ENCODE assay signal across 9 mouse cellular contexts in the genomic region with DNA sequence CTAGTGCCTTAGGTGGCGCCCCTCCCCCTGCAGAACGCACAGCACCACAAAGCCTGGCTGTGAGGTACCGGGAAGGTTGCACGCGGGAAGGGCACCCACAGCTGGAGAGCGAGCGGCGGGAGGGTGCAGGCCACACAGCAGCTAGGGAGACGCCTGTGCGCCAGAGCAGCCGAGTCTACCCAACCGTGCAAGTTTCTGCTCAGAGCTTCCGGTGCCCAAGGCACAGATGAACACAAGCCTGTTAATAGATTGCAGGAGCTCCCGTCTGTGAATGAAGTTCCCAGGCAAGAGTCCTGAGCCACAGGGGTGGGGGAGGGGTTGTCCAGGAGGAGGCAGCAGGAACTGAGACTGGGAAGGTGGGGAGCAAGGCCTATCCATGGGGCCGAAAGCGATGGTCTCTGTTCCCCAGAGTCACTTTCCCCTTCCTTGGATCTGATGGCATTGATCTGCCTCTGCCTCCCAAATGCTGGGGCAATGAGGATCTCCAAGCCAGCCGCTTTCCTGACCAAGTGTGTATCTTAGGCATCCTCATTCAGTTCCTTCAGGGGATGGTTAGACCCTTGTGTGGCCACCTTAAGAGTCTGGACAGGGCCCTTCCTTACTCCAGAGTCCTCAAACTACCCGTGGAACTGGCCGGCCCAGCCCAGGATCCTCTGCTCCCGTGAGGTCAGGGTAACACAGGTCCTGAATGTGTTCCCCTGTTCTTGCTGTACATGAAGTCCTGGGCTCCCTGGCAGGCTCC. TPM values are rescaled to one million over a fixed set of nuclear protein-coding genes. Genes with fewer than 3 reads are reported as not detected.
DNase-seq lines count a peak whose midpoint lies in the region; ATAC-seq and TF ChIP-seq lines count a peak whose summit lies in the region.
"Had no signal": no experiment of that assay in that cellular context is flagged by ENCODE, and none has a peak within 500 bp of the region (broad histone marks: within the 10 kb centered on the region; RNA-seq: fewer than 3 reads in every experiment).

No protein-coding gene starts in this region.

- H3K4me1 ChIP-seq in heart, embryonic 14.5 days (ENCODE audit: control insufficient read depth in 2 of 2, insufficient read depth in 2 of 2, low read length in 2 of 2), result peaks cover 23 to 32% of the 10 kb centered on the region in 2 experiments; a peak in 3 of 4 replicates
- H3K4me1 ChIP-seq in forebrain, embryonic 12.5 days, result peaks cover 30% of the 10 kb centered on the region
- H3K4me1 ChIP-seq in lung, postnatal 0 days (ENCODE audit: insufficient read depth, low read depth, low read length), result peaks cover 26% of the 10 kb centered on the region

- DNase-seq in heart, postnatal 36 days, result no peak
- peak; percentile 63 to 88 for DNase-seq in kidney, postnatal 25 days
- DNase-seq in retina, embryonic 14.5 days (ENCODE audit: low spot score), result peak; percentile 69
- DNase-seq in right cerebral cortex, postnatal 4 days, result no peak
- DNase-seq in lung, postnatal 0 days (ENCODE audit: low spot score), result no peak
- no peak for DNase-seq in lung, postnatal 36 days

- H3K27ac ChIP-seq in heart, embryonic 14.5 days (replicated peaks in 1 of 2; ENCODE audit: control insufficient read depth in 1 of 2, insufficient read depth in 1 of 2, low read depth in 2 of 2, low read length in 2 of 2), result no peak overlapping the region
- peak overlapping the region; percentile 69 for H3K27ac ChIP-seq in forebrain, embryonic 12.5 days
- no peak overlapping the region for H3K27ac ChIP-seq in lung, postnatal 0 days (ENCODE audit: low read length)

- no peak for TF ChIP-seq EP300 in lung, postnatal 0 days (IDR thresholded peaks at IDR 0.05)

- 24% methylated on average over 20 of the region's 20 CpGs for WGBS in heart, embryonic 14.5 days
- 11% methylated on average over 20 of the region's 20 CpGs for WGBS in forebrain, embryonic 12.5 days
- 27% methylated on average over 20 of the region's 20 CpGs for WGBS in lung, postnatal 0 days

- intact Hi-C loops in heart, postnatal 36 days (cut with DNase I), result no loop called here

- H3K27me3 ChIP-seq in heart, embryonic 14.5 days (ENCODE audit: control insufficient read depth, insufficient read depth, low read length), result no peaks in the 10 kb centered on the region
- peaks cover 9% of the 10 kb centered on the region; the same call in 1 of the 2 replicates for H3K27me3 ChIP-seq in forebrain, embryonic 12.5 days
- no peaks in the 10 kb centered on the region for H3K27me3 ChIP-seq in lung, postnatal 0 days (replicated peaks; ENCODE audit: insufficient read depth, low read length)

- TF ChIP-seq CTCF in lung, postnatal 0 days (IDR thresholded peaks at IDR 0.05), result no peak

- ATAC-seq in heart, embryonic 14.5 days (ENCODE audit: insufficient number of reproducible peaks, insufficient read depth, low FRiP score, low read depth), result no peak
- ATAC-seq in forebrain, embryonic 12.5 days (ENCODE audit: low FRiP score), result peak; percentile 33; the same call in 1 of the 2 replicates
- no peak for ATAC-seq in lung, postnatal 0 days

- H3K4me2 ChIP-seq in heart, embryonic 14.5 days (ENCODE audit: low read length), result peak overlapping the region; percentile 44
- peak overlapping the region; percentile 42 for H3K4me2 ChIP-seq in forebrain, embryonic 12.5 days
- no peak overlapping the region for H3K4me2 ChIP-seq in lung, postnatal 0 days (replicated peaks; ENCODE audit: low read depth, low read length)

- no peak overlapping the region for H3K4me3 ChIP-seq in heart, embryonic 14.5 days (ENCODE audit: control insufficient read depth in 1 of 2, insufficient read depth in 1 of 2, low read depth in 1 of 2, low read length in 2 of 2)
- H3K4me3 ChIP-seq in forebrain, embryonic 12.5 days (replicated peaks), result no peak overlapping the region
- no peak overlapping the region for H3K4me3 ChIP-seq in lung, postnatal 0 days (ENCODE audit: low read depth, low read length)

- no peaks in the 10 kb centered on the region for H3K36me3 ChIP-seq in heart, embryonic 14.5 days (ENCODE audit: control insufficient read depth, insufficient read depth, low read length)
- H3K36me3 ChIP-seq in forebrain, embryonic 12.5 days (replicated peaks), result no peaks in the 10 kb centered on the region
- H3K36me3 ChIP-seq in lung, postnatal 0 days (ENCODE audit: insufficient read depth, low read length), result no peaks in the 10 kb centered on the region
- H3K36me3 ChIP-seq: G1E had no signal

- H3K9me3 ChIP-seq in heart, embryonic 14.5 days (ENCODE audit: control insufficient read depth, low read length), result no peaks in the 10 kb centered on the region
- no peaks in the 10 kb centered on the region for H3K9me3 ChIP-seq in forebrain, embryonic 12.5 days
- H3K9me3 ChIP-seq in lung, postnatal 0 days (ENCODE audit: low read length), result no peaks in the 10 kb centered on the region
- H3K9me3 ChIP-seq: G1E had no signal

- peak overlapping the region; percentile 44; the same call in 1 of the 2 replicates for H3K9ac ChIP-seq in heart, embryonic 14.5 days (ENCODE audit: low read length)
- peak overlapping the region; percentile 25; the same call in 1 of the 2 replicates for H3K9ac ChIP-seq in forebrain, embryonic 12.5 days
- H3K9ac ChIP-seq in lung, postnatal 0 days (replicated peaks; ENCODE audit: low read depth), result no peak overlapping the region

RNA-seq across cellular contexts. Expression of gene Bak1, which starts 11.7 kb away (rescaled TPM):
- polyA plus RNA-seq in heart, embryonic 14.5 days (2014; fragmentation: Nextera tagmentation; extraction: Ambion mirVana), result 8.2 and 10.5 TPM in 2 replicates
- 10 to 100 TPM; 20.0 to 21.2 TPM for total RNA-seq in heart, postnatal 36 days (2021)
- 3.0 and 3.1 TPM in 2 replicates for polyA plus RNA-seq in forebrain, embryonic 12.5 days (2016; fragmentation: Nextera tagmentation; extraction: Ambion mirVana)
- polyA plus RNA-seq in lung, postnatal 0 days (2015; fragmentation: Nextera tagmentation; extraction: Ambion mirVana), result 3.8 and 4.0 TPM in 2 replicates

RNA-seq across cellular contexts. Expression of gene Itpr3, which starts 16.6 kb away (rescaled TPM):
- polyA plus RNA-seq in heart, embryonic 14.5 days (2014; fragmentation: Nextera tagmentation; extraction: Ambion mirVana), result 1.7 TPM in 2 replicates
- total RNA-seq in heart, postnatal 36 days (2021), result 1 to 10 TPM; 5.3 to 6.7 TPM
- polyA plus RNA-seq in forebrain, embryonic 12.5 days (2016; fragmentation: Nextera tagmentation; extraction: Ambion mirVana), result 1.6 and 3.3 TPM in 2 replicates
- polyA plus RNA-seq in lung, postnatal 0 days (2015; fragmentation: Nextera tagmentation; extraction: Ambion mirVana), result 3.6 and 3.9 TPM in 2 replicates

Comparison
In these comparisons a context has a peak if more than half of its experiments do, and no peak if none do; other contexts are left out.
1. DNase-seq: peak in kidney, postnatal 25 days (2 of 2) and retina, embryonic 14.5 days (single experiment); none in heart, postnatal 36 days (0 of 2), right cerebral cortex, postnatal 4 days (single experiment), lung, postnatal 0 days (single experiment) and lung, postnatal 36 days (single experiment).